Mouse (Mus musculus) E14TG2a.4 (cell line): ENCODE measurements around the gene Ctu1.

ENCODE experiments used
- CTCF ChIP-seq: conservative IDR thresholded peaks from 2 replicates; pipeline ENCODE4 v1.5.1; 2014; ENCODE audit warnings: low read length
- NANOG ChIP-seq: IDR thresholded peaks from 2 replicates; pipeline ENCODE4 v1.6.1; 2014; ENCODE audit warnings: borderline replicate concordance, low read length, mixed read lengths
- POU5F1 ChIP-seq: IDR thresholded peaks from 2 replicates; pipeline ENCODE4 v1.6.1; 2014; ENCODE audit warnings: low read length, borderline replicate concordance

DNA sequence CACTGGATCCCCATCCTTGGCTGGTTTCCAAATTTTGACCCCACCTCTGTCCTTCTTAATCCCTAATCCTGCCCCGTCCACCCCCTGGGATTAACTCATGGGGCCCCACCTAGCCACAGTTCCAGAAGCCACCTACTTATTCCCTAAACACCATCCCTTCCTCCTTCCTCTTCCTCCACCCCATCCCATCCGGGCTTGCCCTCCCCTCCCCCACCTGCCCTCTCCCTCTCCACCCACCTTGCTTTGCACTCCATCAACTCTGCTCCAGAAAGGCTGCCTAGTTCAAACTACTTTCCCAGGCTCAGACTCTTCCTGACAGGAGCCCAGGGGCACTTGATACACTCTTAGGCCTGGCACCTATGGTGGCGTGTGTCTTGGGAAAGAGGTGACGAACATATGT lies 40.5 kb downstream of the Ctu1 start, which contains the start of gene Klk13:
- no peak for TF ChIP-seq CTCF
- no peak for TF ChIP-seq NANOG
- no peak for TF ChIP-seq POU5F1
